Mouse (Mus musculus): Measurements from ENCODE around the gene Cluap1. TPM values are rescaled to one million over a fixed set of nuclear protein-coding genes. Genes with fewer than 3 reads are reported as not detected.
A peak's percentile ranks its signal among the peaks of the same experiment; 100 is the strongest.
"Not testable (repeated sequence)": the region's sequence is repeated elsewhere in the genome, so short reads cannot be mapped to it uniquely, and the experiment has no call there.

The Cluap1 gene
- polyA plus RNA-seq, 1 experiment from 2014 or later: 16.6 TPM

DNA sequence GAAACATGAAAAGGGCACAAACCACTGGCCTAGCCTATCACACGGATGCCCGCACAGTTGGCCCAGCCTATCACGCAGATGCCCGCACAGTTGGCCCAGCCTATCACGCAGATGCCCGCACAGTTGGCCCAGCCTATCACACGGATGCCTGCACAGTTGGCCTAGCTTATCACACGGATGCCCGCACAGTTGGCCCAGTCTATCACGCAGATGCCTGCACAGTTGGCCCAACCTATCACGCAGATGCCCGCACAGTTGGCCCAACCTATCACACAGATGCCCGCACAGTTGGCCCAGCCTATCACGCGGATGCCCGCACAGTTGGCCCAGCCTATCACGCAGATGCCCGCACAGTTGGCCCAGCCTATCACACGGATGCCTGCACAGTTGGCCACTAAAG, 65.9 kb downstream of the Cluap1 start:
- WGBS: 90% methylated on average over 19 of the region's 19 CpGs

DNA sequence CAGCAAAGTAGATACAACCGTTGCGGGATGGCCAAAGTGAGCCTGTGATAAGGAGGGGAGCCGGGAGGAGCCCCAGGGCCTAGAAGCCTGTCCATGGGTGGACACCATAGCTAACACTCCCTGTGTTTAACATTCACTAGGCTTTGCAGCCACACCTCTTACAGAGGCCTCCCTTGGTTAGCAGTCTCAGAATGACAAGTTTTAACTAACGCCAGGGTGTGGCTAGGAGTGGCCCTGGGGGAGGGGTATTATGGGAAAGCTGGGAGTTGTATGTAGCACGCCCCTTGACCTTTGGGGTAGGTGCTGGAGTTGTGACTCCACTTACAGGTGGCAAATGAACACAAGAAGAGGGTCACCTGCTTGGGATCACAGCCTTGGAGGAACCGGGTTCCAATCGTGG, 67.1 kb downstream of the Cluap1 start:
- H3K9me3 ChIP-seq (ENCODE audit: control insufficient read depth, low read length): no peaks in the 10 kb centered on the region
- no peak overlapping the region for H3K4me2 ChIP-seq (ENCODE audit: low read depth, low read length)
- 63% methylated on average over 7 of the region's 7 CpGs for WGBS
- peaks cover 13% of the 10 kb centered on the region for H3K36me3 ChIP-seq (ENCODE audit: control insufficient read depth, insufficient read depth, low read length)
- no peaks in the 10 kb centered on the region for H3K27me3 ChIP-seq (replicated peaks; ENCODE audit: control insufficient read depth, insufficient read depth, low read length)
- no peak overlapping the region for H3K27ac ChIP-seq (ENCODE audit: low read length)
- peak; percentile 87 for ATAC-seq
- no peak overlapping the region for H3K4me3 ChIP-seq (ENCODE audit: low read length)
- peaks cover 8% of the 10 kb centered on the region for H3K4me1 ChIP-seq (ENCODE audit: control insufficient read depth, insufficient read depth, low read length)
- no peak overlapping the region for H3K9ac ChIP-seq (ENCODE audit: low read depth, low read length)

More for the DNA sequence above, 65.9 kb downstream of the Cluap1 start:
- not testable (repeated sequence) for ATAC-seq; H3K4me3 ChIP-seq (ENCODE audit: low read length); H3K4me1 ChIP-seq (ENCODE audit: control insufficient read depth, insufficient read depth, low read length); H3K36me3 ChIP-seq (ENCODE audit: control insufficient read depth, insufficient read depth, low read length); H3K9me3 ChIP-seq (ENCODE audit: control insufficient read depth, low read length); H3K27ac ChIP-seq (ENCODE audit: low read length); H3K9ac ChIP-seq (ENCODE audit: low read depth, low read length); H3K27me3 ChIP-seq (replicated peaks; ENCODE audit: control insufficient read depth, insufficient read depth, low read length); H3K4me2 ChIP-seq (ENCODE audit: low read depth, low read length)

DNA sequence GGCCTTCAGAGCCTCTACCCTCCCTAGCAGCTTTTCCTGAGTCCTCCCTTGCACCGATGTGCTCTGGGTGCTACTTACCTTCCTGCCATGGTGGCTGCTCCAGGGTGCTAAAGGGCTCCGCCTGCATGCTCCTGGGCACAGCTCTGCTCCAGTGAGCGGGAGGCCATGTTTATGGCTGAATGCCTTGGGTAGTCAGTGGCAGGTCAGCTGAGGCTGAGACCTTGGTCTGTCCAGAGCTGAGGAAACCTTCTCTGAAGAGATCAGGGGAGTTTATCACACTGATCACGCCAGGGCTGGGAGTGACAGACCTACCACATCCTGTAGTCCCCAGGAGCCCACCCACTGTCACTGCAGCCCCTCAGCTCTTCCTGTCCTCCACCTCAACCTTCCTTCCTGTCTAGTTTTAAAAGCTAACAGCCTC, 67.7 kb downstream of the Cluap1 start, which contains the start of gene Nlrc3:
Gene Nlrc3 (minus strand): TSS at position 382 of the 421 bp plus-strand sequence.
- ATAC-seq: peak; percentile 34
- no peak within 1 kb of the TSS for H3K9ac ChIP-seq (ENCODE audit: low read depth, low read length)
- H3K4me1 ChIP-seq (ENCODE audit: control insufficient read depth, insufficient read depth, low read length): peaks cover 8% of the 10 kb centered on the region
- H3K9me3 ChIP-seq (ENCODE audit: control insufficient read depth, low read length): no peaks in the 10 kb centered on the region
- H3K27me3 ChIP-seq (replicated peaks; ENCODE audit: control insufficient read depth, insufficient read depth, low read length): no peaks in the 10 kb centered on the region
- H3K4me2 ChIP-seq (ENCODE audit: low read depth, low read length): 0 out of 2 replicates have a peak within 1 kb of the TSS, but pooled peaks have one; percentile 9
- WGBS: 67% methylated on average over 4 of the region's 4 CpGs
- peak within 1 kb of the TSS; percentile 9 for H3K4me3 ChIP-seq (ENCODE audit: low read length)
- H3K36me3 ChIP-seq (ENCODE audit: control insufficient read depth, insufficient read depth, low read length): peaks cover 19% of the 10 kb centered on the region
- H3K27ac ChIP-seq (ENCODE audit: low read length): no peak within 1 kb of the TSS

DNA sequence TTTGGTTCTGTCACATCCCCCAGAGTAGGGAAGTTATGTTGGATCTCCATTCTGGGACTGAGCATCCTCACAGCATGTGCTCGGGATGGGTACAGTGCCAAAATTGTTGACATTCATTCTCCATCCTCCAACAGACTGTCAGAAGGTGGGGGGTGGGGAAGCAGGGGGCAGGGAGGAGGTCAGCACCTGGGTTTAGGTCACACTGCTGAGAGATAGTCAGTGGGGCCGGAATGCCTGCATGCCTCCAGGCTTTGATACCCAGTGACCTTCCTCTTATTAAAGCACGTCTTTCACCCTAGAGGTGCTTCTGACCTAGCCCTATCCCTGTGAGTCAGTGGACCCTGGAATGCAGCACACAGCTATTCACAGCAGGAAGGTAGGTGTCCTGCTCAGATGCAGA, 68.1 kb downstream of the Cluap1 start:
- Histone ChIP-seq H3K4me3 (ENCODE audit: low read length) (no peak overlapping the region), H3K9ac (ENCODE audit: low read depth, low read length) (no peak overlapping the region), H3K27ac (ENCODE audit: low read length) (no peak overlapping the region), H3K36me3 (ENCODE audit: control insufficient read depth, insufficient read depth, low read length) (peaks cover 22% of the 10 kb centered on the region), H3K9me3 (ENCODE audit: control insufficient read depth, low read length) (no peaks in the 10 kb centered on the region), H3K4me1 (ENCODE audit: control insufficient read depth, insufficient read depth, low read length) (peaks cover 8% of the 10 kb centered on the region), H3K4me2 (ENCODE audit: low read depth, low read length) (no peak overlapping the region), H3K27me3 (replicated peaks; ENCODE audit: control insufficient read depth, insufficient read depth, low read length) (no peaks in the 10 kb centered on the region)
- ATAC-seq: no peak
- 56% methylated on average over 3 of the region's 3 CpGs for WGBS

DNA sequence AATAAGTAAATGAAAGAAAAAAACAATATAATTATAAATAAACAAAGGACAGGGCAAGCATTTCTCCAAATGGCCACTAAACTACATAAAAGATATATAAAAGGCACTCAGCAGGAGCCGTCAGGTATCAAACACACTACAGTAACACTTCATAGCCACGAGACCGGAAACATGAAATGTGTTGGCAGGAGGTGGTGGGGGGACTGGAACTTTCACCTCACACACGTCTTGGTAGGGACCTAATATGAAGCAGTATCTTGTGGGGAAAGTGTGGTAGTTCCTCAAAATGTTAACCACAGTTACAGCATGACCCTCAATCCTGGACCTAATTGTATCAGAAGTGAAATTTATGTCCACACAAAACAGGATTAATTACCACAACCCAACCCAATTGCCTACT, 73.6 kb downstream of the Cluap1 start:
- Histone ChIP-seq H3K4me1 (ENCODE audit: control insufficient read depth, insufficient read depth, low read length) (no peaks in the 10 kb centered on the region), H3K36me3 (ENCODE audit: control insufficient read depth, insufficient read depth, low read length) (peaks cover 46% of the 10 kb centered on the region), H3K4me3 (ENCODE audit: low read length) (no peak overlapping the region), H3K4me2 (ENCODE audit: low read depth, low read length) (no peak overlapping the region), H3K27ac (ENCODE audit: low read length) (no peak overlapping the region), H3K9me3 (ENCODE audit: control insufficient read depth, low read length) (no peaks in the 10 kb centered on the region), H3K9ac (ENCODE audit: low read depth, low read length) (no peak overlapping the region), H3K27me3 (replicated peaks; ENCODE audit: control insufficient read depth, insufficient read depth, low read length) (no peaks in the 10 kb centered on the region)
- WGBS: 92% methylated on average over 4 of the region's 4 CpGs
- no peak for ATAC-seq

DNA sequence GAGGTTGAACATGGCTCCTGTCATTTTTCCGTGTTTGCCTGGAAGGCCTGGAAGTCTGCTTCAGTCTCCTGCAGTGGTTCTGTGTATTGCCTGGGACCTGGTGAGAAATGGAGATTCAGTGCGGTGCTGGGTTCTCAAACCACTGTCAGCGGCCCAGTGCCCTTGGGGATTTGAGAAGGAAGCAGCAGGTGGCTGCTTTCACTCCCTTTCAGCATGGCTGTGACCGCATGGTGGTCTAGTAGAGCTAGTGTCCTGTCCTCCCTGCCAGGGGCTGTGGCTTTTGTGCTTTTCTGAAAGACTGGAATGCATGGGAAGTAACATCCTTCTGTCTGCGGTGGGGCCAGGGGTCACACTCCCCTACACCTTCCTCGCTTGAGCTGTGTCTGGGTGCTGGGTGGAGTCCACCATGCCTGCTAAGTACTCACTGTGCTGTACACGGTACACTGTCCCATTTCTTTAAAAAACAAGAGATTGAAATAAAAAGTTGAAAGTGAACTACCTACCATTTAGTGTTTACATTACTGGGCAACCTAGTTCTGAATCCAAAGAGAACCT, 74.6 kb downstream of the Cluap1 start:
- Histone ChIP-seq H3K27me3 (replicated peaks; ENCODE audit: control insufficient read depth, insufficient read depth, low read length) (no peaks in the 10 kb centered on the region), H3K36me3 (ENCODE audit: control insufficient read depth, insufficient read depth, low read length) (peaks cover 51% of the 10 kb centered on the region), H3K4me1 (ENCODE audit: control insufficient read depth, insufficient read depth, low read length) (no peaks in the 10 kb centered on the region), H3K9ac (ENCODE audit: low read depth, low read length) (no peak overlapping the region), H3K27ac (ENCODE audit: low read length) (no peak overlapping the region), H3K4me2 (ENCODE audit: low read depth, low read length) (no peak overlapping the region), H3K4me3 (ENCODE audit: low read length) (no peak overlapping the region), H3K9me3 (ENCODE audit: control insufficient read depth, low read length) (no peaks in the 10 kb centered on the region)
- 84% methylated on average over 7 of the region's 7 CpGs for WGBS
- no peak for ATAC-seq

DNA sequence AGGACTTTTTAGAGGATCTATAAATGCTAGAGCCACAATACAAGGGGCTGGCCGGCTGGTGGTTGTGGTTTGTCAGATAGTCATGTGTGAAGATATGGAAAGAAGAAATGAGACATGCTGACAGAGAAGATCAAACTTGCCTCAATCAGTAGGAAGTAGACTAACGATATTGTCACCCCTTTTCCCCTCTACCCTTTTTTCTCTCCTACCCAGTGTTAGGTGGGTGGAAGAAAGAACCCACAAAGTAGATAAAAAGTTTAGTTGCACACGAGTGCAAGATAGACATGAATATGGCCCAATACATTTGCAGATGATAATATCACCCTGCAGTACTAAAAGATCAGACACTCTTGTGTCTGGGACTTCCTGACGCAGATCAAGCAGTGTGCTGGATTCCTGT, 79.8 kb downstream of the Cluap1 start:
- Histone ChIP-seq H3K4me1 (ENCODE audit: control insufficient read depth, insufficient read depth, low read length) (no peaks in the 10 kb centered on the region), H3K27ac (ENCODE audit: low read length) (no peak overlapping the region), H3K36me3 (ENCODE audit: control insufficient read depth, insufficient read depth, low read length) (peaks cover 41% of the 10 kb centered on the region), H3K4me3 (ENCODE audit: low read length) (no peak overlapping the region), H3K9ac (ENCODE audit: low read depth, low read length) (no peak overlapping the region), H3K27me3 (replicated peaks; ENCODE audit: control insufficient read depth, insufficient read depth, low read length) (no peaks in the 10 kb centered on the region), H3K9me3 (ENCODE audit: control insufficient read depth, low read length) (no peaks in the 10 kb centered on the region), H3K4me2 (ENCODE audit: low read depth, low read length) (no peak overlapping the region)
- 90% methylated on average over 4 of the region's 4 CpGs for WGBS
- ATAC-seq: no peak

Small RNAs within 50 kb of the gene (microRNA-seq; reads per million reads assigned to microRNA genes)
- gene Gm23493: not detected

Other genes with a start within 250 kb of the Cluap1 start
- gene Mefv, start 190.7 kb upstream of the Cluap1 start, polyA plus RNA-seq (2015; fragmentation: Nextera tagmentation; extraction: Ambion mirVana): 0.12 and 0.16 TPM in 2 replicates
- gene Zfp263, start 164.7 kb upstream of the Cluap1 start, polyA plus RNA-seq (2015; fragmentation: Nextera tagmentation; extraction: Ambion mirVana): 35.3 and 35.8 TPM in 2 replicates
- not detected in 2 replicates for gene Olfr15, start 77.9 kb upstream of the Cluap1 start, polyA plus RNA-seq (2015; fragmentation: Nextera tagmentation; extraction: Ambion mirVana)
- 0.65 and 0.82 TPM in 2 replicates for gene Zfp174, start 61.5 kb upstream of the Cluap1 start, polyA plus RNA-seq (2015; fragmentation: Nextera tagmentation; extraction: Ambion mirVana)
- 43.3 and 44.1 TPM in 2 replicates for gene Naa60, start 36.4 kb upstream of the Cluap1 start, polyA plus RNA-seq (2015; fragmentation: Nextera tagmentation; extraction: Ambion mirVana)
- gene Zfp597, start 24.2 kb upstream of the Cluap1 start, polyA plus RNA-seq (2015; fragmentation: Nextera tagmentation; extraction: Ambion mirVana): 3.6 and 4.3 TPM in 2 replicates
- 0.32 and 0.95 TPM in 2 replicates for gene Gm20695, start 24.2 kb upstream of the Cluap1 start, polyA plus RNA-seq (2015; fragmentation: Nextera tagmentation; extraction: Ambion mirVana)
- gene 1700037C18Rik, start 112 bp upstream of the Cluap1 start, polyA plus RNA-seq (2015; fragmentation: Nextera tagmentation; extraction: Ambion mirVana): 5.3 and 7.1 TPM in 2 replicates
- 1.2 and 1.6 TPM in 2 replicates for gene Nlrc3, start 67.8 kb downstream of the Cluap1 start, polyA plus RNA-seq (2015; fragmentation: Nextera tagmentation; extraction: Ambion mirVana)
- gene Slx4, start 95.0 kb downstream of the Cluap1 start, polyA plus RNA-seq (2015; fragmentation: Nextera tagmentation; extraction: Ambion mirVana): 10.5 and 11.3 TPM in 2 replicates
- 4.3 and 4.5 TPM in 2 replicates for gene Dnase1, start 128.1 kb downstream of the Cluap1 start, polyA plus RNA-seq (2015; fragmentation: Nextera tagmentation; extraction: Ambion mirVana)
- gene Trap1, start 169.0 kb downstream of the Cluap1 start, polyA plus RNA-seq (2015; fragmentation: Nextera tagmentation; extraction: Ambion mirVana): 128 and 131 TPM in 2 replicates

Measured in intestine, embryonic 16.5 days (tissue).